Mouse (Mus musculus) brain, embryonic 14.5 days (tissue): ENCODE measurements around the gene Edc4. TPM values are rescaled to one million over a fixed set of nuclear protein-coding genes. Genes with fewer than 3 reads are reported as not detected.

Experiments used
- DNase-seq: peaks from one replicate; pipeline ENCODE4 v3.0.0-alpha.2; 2011; ENCODE audit warnings: low read depth
- CTCF ChIP-seq: fragments of 200-500 bp; IDR thresholded peaks from 2 replicates; pipeline ENCODE4 v1.5.1; 2012; ENCODE audit warnings: inconsistent platforms, mild to moderate bottlenecking, moderate library complexity, borderline replicate concordance; ENCODE audit not compliant: insufficient read depth, insufficient read length; ENCODE audit errors: extremely low read depth
- POLR2A ChIP-seq: fragments of 200-500 bp; IDR thresholded peaks from 2 replicates; pipeline ENCODE4 v1.6.1; 2012; ENCODE audit warnings: mild to moderate bottlenecking, inconsistent platforms, borderline replicate concordance; ENCODE audit not compliant: poor library complexity, insufficient read depth, insufficient read length, severe bottlenecking; ENCODE audit errors: extremely low read depth
- polyA plus RNA-seq: library from polyadenylated mRNA; depleted of rRNA; stranded (reverse); fragments of >200 nt; gene quantifications from 2 replicates; pipeline ENCODE4 v1.2.3, GENCODE M21; 2012

The Edc4 gene
- polyA plus RNA-seq, 1 experiment, result 85.4 TPM

GRCm38 (mm10) chr8:105855248-105856167 is 25.2 kb upstream of the Edc4 start:
- TF ChIP-seq POLR2A (no peak), CTCF (no peak)
- peak; percentile 65 for DNase-seq

DNA sequence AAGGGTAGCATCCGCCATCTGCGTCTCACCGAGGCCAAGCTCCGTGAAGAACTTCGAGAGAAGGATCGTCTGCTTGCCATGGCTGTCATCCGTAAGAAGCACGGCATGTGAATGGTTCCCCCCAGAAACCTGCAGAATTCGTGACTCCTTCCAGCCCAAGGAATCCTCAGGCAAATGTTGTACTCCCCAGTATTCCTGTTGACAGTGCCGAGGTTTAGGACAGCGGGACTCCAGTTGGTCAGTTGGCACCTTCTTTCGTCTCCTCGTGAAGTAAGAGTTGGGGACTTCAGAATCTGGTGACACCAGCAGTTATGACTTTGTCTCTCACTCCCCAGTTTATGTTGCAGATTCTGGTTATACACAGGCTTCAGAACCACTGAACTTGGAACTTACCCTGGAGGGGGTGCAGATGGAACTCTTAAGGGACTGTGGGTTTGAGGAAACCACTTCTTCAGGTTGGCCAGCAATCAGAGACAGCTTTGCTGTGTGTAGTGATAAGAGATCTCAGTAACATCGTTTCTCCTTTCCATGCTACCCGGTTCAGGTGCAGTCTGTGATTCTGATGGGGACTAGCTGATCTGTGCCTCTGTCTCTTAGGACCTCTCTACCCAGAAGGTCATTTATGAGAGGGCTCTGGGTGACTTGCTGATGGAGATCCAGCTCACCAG is 24.4 kb upstream of the Edc4 start:
- no peak for TF ChIP-seq POLR2A
- no peak for TF ChIP-seq CTCF
- DNase-seq, result no peak

DNA sequence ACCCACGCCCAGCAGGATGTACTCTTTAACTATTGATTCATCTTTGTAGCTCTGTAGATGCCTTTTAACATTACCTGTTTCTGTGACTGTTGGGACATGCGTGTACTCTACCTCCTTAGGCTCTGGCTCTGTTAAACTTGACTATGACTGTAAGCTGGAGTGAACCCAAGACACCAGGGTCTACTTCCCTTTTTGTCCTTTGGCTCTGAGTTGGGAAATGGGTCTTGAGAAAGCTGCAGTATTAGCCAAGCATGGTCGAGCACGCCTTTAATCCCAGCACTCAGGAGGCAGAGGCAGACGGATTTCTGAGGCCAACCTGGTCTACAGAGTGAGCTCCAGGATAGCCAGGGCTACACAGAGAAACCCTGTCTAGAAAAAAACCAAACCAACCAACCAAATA is 22.2 kb upstream of the Edc4 start:
- DNase-seq, result no peak
- no peak for TF ChIP-seq CTCF
- TF ChIP-seq POLR2A, result no peak

DNA sequence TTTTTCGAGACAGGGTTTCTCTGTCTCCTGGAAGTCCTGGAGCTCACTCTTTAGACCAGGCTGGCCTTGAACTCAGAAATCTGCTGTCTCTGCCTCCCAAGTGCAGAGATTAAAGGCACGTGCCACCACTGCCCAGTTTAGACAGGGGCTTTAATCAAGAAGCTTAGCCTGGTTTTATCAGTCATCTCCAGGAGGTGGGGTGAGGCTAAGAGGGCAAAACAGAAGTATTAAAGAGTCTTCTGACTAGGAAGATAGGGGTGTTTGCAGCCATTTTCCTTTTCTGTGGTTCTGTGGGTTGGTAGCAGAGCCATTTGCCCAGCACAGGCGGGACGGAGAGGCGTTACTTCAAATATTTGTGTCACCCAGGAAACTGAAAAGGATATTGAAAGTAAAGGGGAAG is 21.4 kb upstream of the Edc4 start:
- DNase-seq, result no peak

DNA sequence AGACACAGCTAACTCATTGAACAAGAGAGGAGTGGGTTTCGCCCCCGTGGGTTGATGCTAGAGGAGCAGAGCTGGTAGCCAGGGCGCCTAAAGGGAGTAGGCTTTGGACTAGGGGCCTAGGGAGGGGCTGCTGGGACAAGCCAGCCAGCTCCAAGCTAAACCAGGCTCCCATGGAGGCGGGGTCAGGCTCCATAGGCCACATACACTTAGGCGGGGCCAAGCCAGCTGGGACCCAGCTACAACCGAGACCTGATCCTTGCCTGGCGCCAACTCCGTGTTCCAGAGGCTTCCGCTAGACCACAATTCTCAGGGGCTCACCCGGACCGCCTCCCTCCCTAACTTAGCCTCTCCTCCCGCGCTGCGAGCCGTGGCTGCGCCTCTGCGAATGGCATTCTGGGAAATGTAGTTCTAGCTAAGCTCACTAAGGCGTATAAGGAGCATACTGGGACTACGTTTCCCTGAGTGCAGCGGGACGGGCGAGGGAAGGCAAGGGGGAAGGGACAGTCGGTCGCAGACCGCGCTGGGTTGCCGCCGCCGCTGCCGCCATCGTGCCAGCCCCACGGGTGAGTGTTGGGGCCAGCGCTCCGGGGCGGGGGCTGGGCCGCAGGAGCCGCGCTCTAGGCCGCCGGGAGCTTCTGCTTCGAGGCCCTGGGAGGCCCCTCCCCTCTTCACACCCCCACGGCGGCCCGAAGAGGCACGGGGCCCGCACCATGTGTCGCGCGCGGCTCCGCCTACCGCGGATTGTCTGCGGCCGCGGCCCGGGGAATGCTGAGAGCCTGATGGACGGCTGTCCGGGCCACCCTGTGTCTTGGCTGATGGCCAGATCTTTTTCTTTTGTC is 20.3 kb upstream of the Edc4 start, which contains the start of gene Nutf2:
Nutf2 (plus strand) TSS at position 438 of the 839 bp plus-strand sequence.
- TF ChIP-seq CTCF, result no peak
- peak; percentile 95 for TF ChIP-seq POLR2A
- DNase-seq, result peak; percentile 99

More for the DNA sequence above, 21.4 kb upstream of the Edc4 start:
- TF ChIP-seq CTCF, result no peak
- no peak for TF ChIP-seq POLR2A

DNA sequence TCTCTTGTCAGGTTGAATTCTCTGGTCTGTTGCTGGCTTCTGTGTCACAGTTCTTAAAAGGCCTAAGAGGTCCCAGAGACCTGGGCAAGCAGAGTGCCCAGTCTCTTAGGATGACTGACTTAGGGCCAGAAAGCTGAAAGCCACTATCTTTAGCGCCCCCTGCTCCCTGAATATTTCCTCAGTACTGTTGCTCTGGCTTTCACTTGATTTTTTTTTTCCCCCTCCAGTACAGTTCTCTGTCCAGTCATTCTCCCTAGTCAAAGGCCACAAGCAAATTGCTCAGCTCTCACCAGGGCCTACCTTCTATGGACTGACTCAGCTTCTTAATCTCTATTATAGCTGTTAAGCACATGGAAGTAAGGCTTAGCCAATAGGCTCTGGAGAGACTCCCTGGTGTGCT is 18.7 kb upstream of the Edc4 start:
- DNase-seq, result peak; percentile 20
- no peak for TF ChIP-seq POLR2A
- TF ChIP-seq CTCF, result peak; percentile 10; the same call in 1 of the 2 replicates

DNA sequence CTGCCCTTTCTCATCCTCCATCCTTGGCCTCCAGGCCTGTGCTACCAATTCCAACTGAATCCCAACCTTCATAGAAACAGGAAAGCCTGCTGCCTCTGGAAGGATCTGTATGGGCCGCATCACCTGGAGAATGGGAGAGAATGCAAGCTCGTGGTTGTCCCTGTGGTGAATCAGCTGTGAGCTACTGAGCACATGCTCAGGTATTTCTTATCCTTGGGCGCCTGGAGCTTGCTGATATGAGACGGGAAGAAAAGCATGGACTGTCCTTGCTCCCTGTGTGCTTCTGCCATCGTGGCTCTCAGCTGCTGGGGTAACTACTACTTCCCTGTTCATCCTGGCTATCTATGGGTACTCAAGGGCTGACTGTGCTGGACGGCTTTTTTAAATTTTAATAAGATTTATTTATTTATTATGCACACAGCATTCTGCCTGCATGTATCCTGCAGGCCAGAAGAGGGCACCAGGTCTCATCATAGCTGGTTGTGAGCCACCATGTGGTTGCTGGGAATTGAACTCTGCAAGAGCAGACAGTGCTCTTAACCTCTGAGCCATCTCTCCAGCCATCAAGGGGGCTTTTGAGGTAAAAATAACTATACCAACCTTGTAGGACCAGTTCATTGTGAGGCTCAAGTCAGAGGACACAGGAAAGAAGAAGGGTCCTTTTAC is 14.2 kb upstream of the Edc4 start:
- no peak for DNase-seq
- TF ChIP-seq POLR2A, result no peak
- peak; percentile 23; the same call in 1 of the 2 replicates for TF ChIP-seq CTCF

DNA sequence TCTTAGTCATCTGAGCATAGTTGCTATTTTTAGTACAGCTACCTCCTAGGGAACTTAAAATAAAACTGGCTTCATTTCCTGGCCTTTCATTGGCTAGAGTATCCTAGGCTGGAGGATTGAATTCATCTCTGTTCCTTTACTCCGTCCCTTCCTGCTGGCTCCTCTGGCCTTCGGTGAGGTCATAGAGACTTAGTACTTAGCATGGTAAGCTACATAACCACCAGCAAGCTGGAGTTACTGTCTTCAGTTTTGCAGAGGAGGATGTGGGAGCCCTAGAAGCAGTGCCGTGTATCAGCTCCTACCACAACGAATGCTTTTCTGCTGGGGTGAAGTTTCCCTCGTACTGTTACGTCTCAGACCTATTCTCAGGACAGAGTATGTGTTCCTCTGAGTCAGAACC is 6.4 kb upstream of the Edc4 start:
- TF ChIP-seq POLR2A (no peak), CTCF (no peak)
- DNase-seq, result no peak

- DNase-seq, result no peak
- TF ChIP-seq CTCF (no peak), POLR2A (no peak)
Measured at GRCm38 (mm10) chr8:105889756-105890465, 9.2 kb downstream of the Edc4 start.

DNA sequence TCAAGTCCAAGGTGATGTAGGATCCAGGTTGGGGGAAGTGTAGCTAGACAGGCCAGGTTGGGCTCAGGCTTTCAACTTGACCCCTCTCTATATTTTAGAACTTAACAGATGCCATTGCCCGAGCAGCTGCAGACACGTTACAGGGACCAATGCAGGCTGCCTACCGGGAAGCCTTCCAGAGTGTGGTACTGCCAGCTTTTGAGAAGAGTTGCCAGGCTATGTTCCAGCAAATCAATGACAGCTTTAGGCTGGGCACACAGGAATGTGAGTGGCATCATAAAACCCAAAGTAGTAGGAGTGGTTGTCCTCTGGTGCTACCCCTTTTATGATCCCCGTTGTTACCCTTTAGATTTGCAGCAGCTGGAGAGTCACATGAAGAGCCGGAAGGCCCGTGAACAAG is 10.2 kb downstream of the Edc4 start:
- no peak for DNase-seq
- no peak for TF ChIP-seq POLR2A

- peak; percentile 50 for DNase-seq
Measured at GRCm38 (mm10) chr8:105892432-105892831, 11.8 kb downstream of the Edc4 start.

More at GRCm38 (mm10) chr8:105892432-105892831, 11.8 kb downstream of the Edc4 start:
- no peak for TF ChIP-seq POLR2A
- TF ChIP-seq CTCF, result peak; percentile 47; the same call in 1 of the 2 replicates
